Mouse (Mus musculus): ENCODE data around the gene Psmd4.

GRCm38 (mm10) chr3:95053701-95054100, 11.3 kb upstream of the Psmd4 start:
- TF ChIP-seq CTCF (IDR thresholded peaks at IDR 0.05; ENCODE audit: borderline replicate concordance, insufficient read depth, low read length) (no peak), POLR2A (IDR thresholded peaks at IDR 0.05; ENCODE audit: low read depth, low read length) (no peak)
